Mouse (Mus musculus) adipocyte (in vitro differentiated cells): ENCODE results near the gene Sorbs1.
"Not testable (repeated sequence)": the region's sequence is repeated elsewhere in the genome, so short reads cannot be mapped to it uniquely, and the experiment has no call there.

Experiments used
- DNase-seq: peaks from one replicate; pipeline ENCODE4 v3.0.0-alpha.2; 2016; ENCODE audit warnings: low spot score

Gene Sorbs1

GRCm38 (mm10) chr19:40513632-40514078 is at the start of gene Sorbs1:
Gene Sorbs1 (minus strand): TSS chr19:40513779.
- DNase-seq, result peak; percentile 97

GRCm38 (mm10) chr19:40561521-40561920 is 47.9 kb upstream of the Sorbs1 start:
- DNase-seq, result not testable (repeated sequence)

- no peak for DNase-seq
Measured at GRCm38 (mm10) chr19:40556029-40556428, 42.5 kb upstream of the Sorbs1 start.

- no peak for DNase-seq
Measured at GRCm38 (mm10) chr19:40555136-40555535, 41.6 kb upstream of the Sorbs1 start.

GRCm38 (mm10) chr19:40554343-40554742 is 40.8 kb upstream of the Sorbs1 start:
- no peak for DNase-seq

GRCm38 (mm10) chr19:40553849-40554248 is 40.3 kb upstream of the Sorbs1 start:
- DNase-seq, result no peak

- DNase-seq, result no peak
Measured at GRCm38 (mm10) chr19:40553014-40553789, 39.6 kb upstream of the Sorbs1 start.

- DNase-seq, result no peak
Measured at GRCm38 (mm10) chr19:40549516-40550135, 36.0 kb upstream of the Sorbs1 start.

GRCm38 (mm10) chr19:40548796-40549515 is 35.4 kb upstream of the Sorbs1 start:
- DNase-seq, result no peak

GRCm38 (mm10) chr19:40548386-40548785 is 34.8 kb upstream of the Sorbs1 start:
- no peak for DNase-seq

GRCm38 (mm10) chr19:40544856-40545255 is 31.3 kb upstream of the Sorbs1 start:
- peak; percentile 90 for DNase-seq

GRCm38 (mm10) chr19:40542776-40543175 is 29.2 kb upstream of the Sorbs1 start:
- no peak for DNase-seq

- no peak for DNase-seq
Measured at GRCm38 (mm10) chr19:40536526-40536925, 22.9 kb upstream of the Sorbs1 start.

GRCm38 (mm10) chr19:40532525-40532924 is 18.9 kb upstream of the Sorbs1 start:
- no peak for DNase-seq

GRCm38 (mm10) chr19:40530323-40530722 is 16.7 kb upstream of the Sorbs1 start:
- DNase-seq, result no peak

- DNase-seq, result no peak
Measured at GRCm38 (mm10) chr19:40528254-40528653, 14.7 kb upstream of the Sorbs1 start.

- no peak for DNase-seq
Measured at GRCm38 (mm10) chr19:40526367-40527014, 12.9 kb upstream of the Sorbs1 start.

GRCm38 (mm10) chr19:40523431-40524005 is 9.9 kb upstream of the Sorbs1 start:
- DNase-seq, result peak; percentile 48

GRCm38 (mm10) chr19:40520403-40520802 is 6.8 kb upstream of the Sorbs1 start:
- DNase-seq, result peak; percentile 55

- DNase-seq, result no peak
Measured at GRCm38 (mm10) chr19:40518706-40519105, 5.1 kb upstream of the Sorbs1 start.

GRCm38 (mm10) chr19:40515596-40515995 is 2.0 kb upstream of the Sorbs1 start:
- DNase-seq, result no peak

GRCm38 (mm10) chr19:40514376-40514775 is 797 bp upstream of the Sorbs1 start:
- no peak for DNase-seq
